Mouse (Mus musculus): Measurements from ENCODE around the gene C1qtnf2. TPM values are rescaled to one million over a fixed set of nuclear protein-coding genes. Genes with fewer than 3 reads are reported as not detected.

Gene C1qtnf2
- polyA plus RNA-seq, 1 experiment from 2014 or later: 7.9 TPM

DNA sequence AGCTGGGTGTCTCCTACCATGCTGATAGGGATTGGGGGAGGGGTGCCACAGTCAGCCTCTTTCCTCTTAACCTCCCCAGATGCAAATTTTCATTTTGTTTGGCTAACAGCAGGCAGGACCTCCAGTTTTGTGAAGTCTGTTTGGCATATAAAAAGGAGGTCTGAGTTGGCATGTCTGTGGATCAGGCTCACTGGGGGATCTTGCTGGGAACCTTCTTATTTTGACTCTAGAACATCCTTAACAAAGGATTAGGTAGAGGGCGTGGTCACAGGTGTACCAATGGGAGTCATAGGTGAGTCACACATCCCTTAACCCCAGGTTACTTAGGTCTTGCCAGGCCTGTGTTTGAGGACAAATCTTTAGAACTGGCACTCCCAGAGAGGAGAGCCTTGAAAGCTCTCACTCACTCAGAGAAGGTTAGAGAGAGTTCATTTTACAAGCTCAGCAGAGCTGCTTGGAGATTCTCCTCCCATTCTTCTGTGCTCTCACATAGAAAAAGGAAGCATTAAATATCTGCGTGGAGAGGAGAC, 38.6 kb downstream of the C1qtnf2 start:
- 75% methylated on average over 2 of the region's 2 CpGs for WGBS
- H3K27ac ChIP-seq (ENCODE audit: low read length): no peak overlapping the region
- no peak overlapping the region for H3K9ac ChIP-seq (replicated peaks; ENCODE audit: low read depth, low read length)
- ATAC-seq (ENCODE audit: insufficient number of reproducible peaks, insufficient read depth, low FRiP score, low read depth): no peak
- no peaks in the 10 kb centered on the region for H3K9me3 ChIP-seq (ENCODE audit: control insufficient read depth, low read depth, low read length)
- no peak overlapping the region for H3K4me3 ChIP-seq (ENCODE audit: low read depth, low read length)
- H3K4me1 ChIP-seq (ENCODE audit: control insufficient read depth, insufficient read depth, low read length): no peaks in the 10 kb centered on the region
- H3K27me3 ChIP-seq (ENCODE audit: control insufficient read depth, insufficient read depth, low read length): no peaks in the 10 kb centered on the region
- no peaks in the 10 kb centered on the region for H3K36me3 ChIP-seq (ENCODE audit: control insufficient read depth, insufficient read depth, low read length)
- no peak overlapping the region for H3K4me2 ChIP-seq (replicated peaks; ENCODE audit: low read depth, low read length)

DNA sequence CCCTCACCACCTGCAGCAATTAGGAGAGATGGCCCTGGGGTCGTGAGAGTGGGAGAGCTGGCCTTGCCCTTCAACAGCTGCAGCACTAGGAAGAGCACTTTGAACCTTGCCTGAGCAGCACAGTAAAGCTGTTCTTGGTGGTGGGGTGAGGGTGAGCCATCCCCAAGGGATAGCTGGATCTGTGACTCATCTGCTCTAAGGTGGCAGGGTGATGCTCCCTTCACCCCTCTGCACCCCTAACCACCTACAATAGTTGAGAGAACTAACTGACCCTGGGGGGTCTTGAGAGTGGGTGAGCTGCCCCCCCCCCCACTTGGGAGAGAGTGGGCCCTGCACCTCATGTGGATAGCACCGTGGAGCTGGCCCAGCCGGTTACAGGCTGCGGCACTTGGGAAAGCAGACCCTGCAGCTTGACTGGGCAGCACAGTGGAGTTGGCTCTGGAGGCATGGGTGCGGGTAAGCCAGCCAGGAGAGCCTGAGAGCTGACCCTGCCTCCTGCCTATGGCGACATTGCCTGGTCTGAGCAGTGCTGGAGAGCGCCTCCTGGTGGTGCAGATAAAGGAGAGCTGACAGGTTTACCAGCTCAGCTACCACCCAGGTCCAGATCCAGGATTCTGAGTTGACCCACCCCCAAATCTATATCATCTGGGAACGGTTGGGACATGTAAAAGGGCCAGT, 42.4 kb downstream of the C1qtnf2 start:
- WGBS: 31% methylated on average over 8 of the region's 8 CpGs
- Histone ChIP-seq H3K4me2 (replicated peaks; ENCODE audit: low read depth, low read length) (no peak overlapping the region), H3K27ac (ENCODE audit: low read length) (no peak overlapping the region), H3K9me3 (ENCODE audit: control insufficient read depth, low read depth, low read length) (no peaks in the 10 kb centered on the region), H3K36me3 (ENCODE audit: control insufficient read depth, insufficient read depth, low read length) (no peaks in the 10 kb centered on the region), H3K4me1 (ENCODE audit: control insufficient read depth, insufficient read depth, low read length) (no peaks in the 10 kb centered on the region), H3K27me3 (ENCODE audit: control insufficient read depth, insufficient read depth, low read length) (no peaks in the 10 kb centered on the region), H3K9ac (replicated peaks; ENCODE audit: low read depth, low read length) (no peak overlapping the region), H3K4me3 (ENCODE audit: low read depth, low read length) (no peak overlapping the region)
- ATAC-seq (ENCODE audit: insufficient number of reproducible peaks, insufficient read depth, low FRiP score, low read depth): 0 out of 2 replicates have a peak, but pooled peaks have one; percentile 40

DNA sequence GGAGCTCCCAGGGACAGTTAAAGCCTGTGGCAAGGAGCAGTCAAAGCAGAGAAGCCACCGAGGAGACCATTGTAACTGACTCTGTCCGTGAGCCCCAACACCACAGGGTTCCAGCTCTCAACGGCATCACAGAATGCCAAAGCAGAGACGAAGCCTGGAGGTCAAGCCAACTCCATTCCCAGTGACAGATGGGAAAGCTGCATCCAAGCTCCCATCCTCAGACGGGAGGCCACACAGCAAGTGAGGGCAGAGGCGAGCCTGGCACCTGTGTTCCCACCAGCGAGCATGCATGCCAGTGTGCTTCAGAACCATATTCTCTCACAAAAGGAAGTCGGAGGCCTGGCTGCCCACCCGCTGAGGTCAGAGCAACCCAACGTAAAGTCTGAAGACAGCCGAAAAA, 43.6 kb downstream of the C1qtnf2 start:
- no peaks in the 10 kb centered on the region for H3K27me3 ChIP-seq (ENCODE audit: control insufficient read depth, insufficient read depth, low read length)
- WGBS: 92% methylated on average over 11 of the region's 11 CpGs
- no peak overlapping the region for H3K27ac ChIP-seq (ENCODE audit: low read length)
- no peaks in the 10 kb centered on the region for H3K4me1 ChIP-seq (ENCODE audit: control insufficient read depth, insufficient read depth, low read length)
- H3K9me3 ChIP-seq (ENCODE audit: control insufficient read depth, low read depth, low read length): no peaks in the 10 kb centered on the region
- no peak for ATAC-seq (ENCODE audit: insufficient number of reproducible peaks, insufficient read depth, low FRiP score, low read depth)
- no peak overlapping the region for H3K4me3 ChIP-seq (ENCODE audit: low read depth, low read length)
- H3K9ac ChIP-seq (replicated peaks; ENCODE audit: low read depth, low read length): no peak overlapping the region
- H3K4me2 ChIP-seq (replicated peaks; ENCODE audit: low read depth, low read length): no peak overlapping the region
- no peaks in the 10 kb centered on the region for H3K36me3 ChIP-seq (ENCODE audit: control insufficient read depth, insufficient read depth, low read length)

DNA sequence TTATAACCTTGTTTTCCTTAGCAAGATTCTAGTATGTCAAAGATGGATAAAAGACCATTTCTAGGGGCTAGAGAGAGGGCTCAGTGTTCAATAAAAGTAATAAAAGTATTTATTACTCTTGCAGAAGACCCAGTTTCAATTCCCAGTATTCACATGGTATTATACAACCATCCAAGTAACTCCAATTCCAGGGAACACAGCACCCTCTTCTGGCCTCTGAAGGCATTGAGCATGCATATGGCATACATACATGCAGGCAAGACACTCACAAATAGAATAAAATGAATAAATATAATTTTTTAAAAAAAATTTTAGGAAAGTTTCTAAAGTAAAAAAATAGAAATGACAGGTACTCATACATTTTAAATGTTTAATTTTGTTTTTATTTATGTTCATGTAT, 44.0 kb downstream of the C1qtnf2 start:
- H3K36me3 ChIP-seq (ENCODE audit: control insufficient read depth, insufficient read depth, low read length): no peaks in the 10 kb centered on the region
- no peak overlapping the region for H3K4me2 ChIP-seq (replicated peaks; ENCODE audit: low read depth, low read length)
- no peaks in the 10 kb centered on the region for H3K4me1 ChIP-seq (ENCODE audit: control insufficient read depth, insufficient read depth, low read length)
- no peak overlapping the region for H3K27ac ChIP-seq (ENCODE audit: low read length)
- no peak overlapping the region for H3K9ac ChIP-seq (replicated peaks; ENCODE audit: low read depth, low read length)
- no peaks in the 10 kb centered on the region for H3K27me3 ChIP-seq (ENCODE audit: control insufficient read depth, insufficient read depth, low read length)
- no peak for ATAC-seq (ENCODE audit: insufficient number of reproducible peaks, insufficient read depth, low FRiP score, low read depth)
- H3K4me3 ChIP-seq (ENCODE audit: low read depth, low read length): no peak overlapping the region
- no peaks in the 10 kb centered on the region for H3K9me3 ChIP-seq (ENCODE audit: control insufficient read depth, low read depth, low read length)

DNA sequence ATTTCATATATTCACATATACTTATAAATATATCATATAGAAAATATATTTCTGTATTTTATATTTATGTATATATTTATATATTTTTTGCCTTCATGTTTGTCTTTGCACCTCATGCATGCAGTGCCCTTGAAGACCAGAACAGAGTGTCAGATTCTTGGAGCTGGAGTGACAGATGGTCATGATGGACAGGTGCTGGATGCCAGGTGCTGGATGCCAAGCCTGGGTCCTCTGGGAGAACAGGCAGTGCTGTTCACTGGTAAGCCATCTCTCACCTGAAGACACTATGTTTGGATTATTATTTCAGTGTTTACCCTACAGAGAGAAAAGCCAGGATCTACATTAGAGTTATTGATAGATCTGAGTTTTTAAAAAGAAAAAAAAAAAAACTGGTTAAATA, 44.7 kb downstream of the C1qtnf2 start:
- no peak overlapping the region for H3K4me2 ChIP-seq (replicated peaks; ENCODE audit: low read depth, low read length)
- no peaks in the 10 kb centered on the region for H3K27me3 ChIP-seq (ENCODE audit: control insufficient read depth, insufficient read depth, low read length)
- no peak overlapping the region for H3K27ac ChIP-seq (ENCODE audit: low read length)
- no peaks in the 10 kb centered on the region for H3K4me1 ChIP-seq (ENCODE audit: control insufficient read depth, insufficient read depth, low read length)
- H3K36me3 ChIP-seq (ENCODE audit: control insufficient read depth, insufficient read depth, low read length): no peaks in the 10 kb centered on the region
- no peaks in the 10 kb centered on the region for H3K9me3 ChIP-seq (ENCODE audit: control insufficient read depth, low read depth, low read length)
- ATAC-seq (ENCODE audit: insufficient number of reproducible peaks, insufficient read depth, low FRiP score, low read depth): no peak
- H3K9ac ChIP-seq (replicated peaks; ENCODE audit: low read depth, low read length): no peak overlapping the region
- no peak overlapping the region for H3K4me3 ChIP-seq (ENCODE audit: low read depth, low read length)

DNA sequence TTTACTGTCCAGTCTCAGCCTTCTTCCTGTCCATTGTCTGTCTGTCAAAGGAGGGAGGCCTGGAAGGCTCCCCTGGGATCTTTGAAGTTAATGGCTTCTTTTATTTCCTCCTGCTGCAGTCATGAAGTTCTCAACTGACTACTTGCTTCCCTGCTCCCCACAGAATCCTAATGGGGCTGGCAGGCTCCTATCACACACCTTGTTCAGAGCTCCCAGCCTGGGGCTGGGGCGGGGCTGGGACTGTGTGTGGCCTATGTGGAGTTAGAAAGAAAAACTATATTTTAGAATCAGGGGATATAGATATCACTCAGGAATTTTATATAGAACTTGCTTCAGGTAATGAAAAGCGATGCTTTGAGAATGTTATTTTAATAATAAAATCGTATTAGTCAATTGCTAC, 46.4 kb downstream of the C1qtnf2 start:
- Histone ChIP-seq H3K9me3 (ENCODE audit: control insufficient read depth, low read depth, low read length) (no peaks in the 10 kb centered on the region), H3K4me3 (ENCODE audit: low read depth, low read length) (no peak overlapping the region), H3K4me2 (replicated peaks; ENCODE audit: low read depth, low read length) (no peak overlapping the region), H3K27ac (ENCODE audit: low read length) (no peak overlapping the region), H3K27me3 (ENCODE audit: control insufficient read depth, insufficient read depth, low read length) (no peaks in the 10 kb centered on the region), H3K36me3 (ENCODE audit: control insufficient read depth, insufficient read depth, low read length) (no peaks in the 10 kb centered on the region), H3K4me1 (ENCODE audit: control insufficient read depth, insufficient read depth, low read length) (no peaks in the 10 kb centered on the region), H3K9ac (replicated peaks; ENCODE audit: low read depth, low read length) (no peak overlapping the region)
- ATAC-seq (ENCODE audit: insufficient number of reproducible peaks, insufficient read depth, low FRiP score, low read depth): no peak
- 80% methylated on average over 3 of the region's 3 CpGs for WGBS

DNA sequence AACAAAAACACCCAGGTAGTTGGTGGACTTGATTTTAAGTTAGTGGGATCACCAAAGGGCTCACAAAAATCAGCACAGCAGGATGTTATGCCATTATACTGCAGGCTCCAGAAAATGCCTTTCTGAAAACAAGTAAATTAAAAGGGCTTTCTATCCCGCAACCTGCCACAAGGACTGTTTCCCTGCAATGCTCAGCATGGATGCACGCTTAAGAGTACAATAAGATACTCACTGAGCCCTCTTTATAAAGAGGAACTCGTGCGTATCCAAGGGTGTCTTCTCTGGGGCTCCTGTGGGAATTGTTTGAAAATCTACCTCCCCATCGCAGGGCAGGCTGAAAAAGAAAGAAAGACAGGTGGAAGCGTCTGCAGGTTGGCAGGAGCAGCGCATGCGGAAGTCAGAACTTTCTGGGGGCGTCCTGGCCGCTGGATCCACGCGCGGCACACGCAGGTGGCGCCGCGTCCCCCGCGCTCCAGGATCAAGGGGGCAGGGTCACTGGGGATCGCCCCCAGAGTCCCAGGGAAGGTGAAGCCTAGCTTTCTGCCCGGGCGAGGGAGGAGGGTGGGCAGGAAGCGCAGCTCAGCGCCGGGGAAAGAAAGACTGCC, 54.1 kb downstream of the C1qtnf2 start:
- Histone ChIP-seq H3K9me3 (ENCODE audit: control insufficient read depth, low read depth, low read length) (no peaks in the 10 kb centered on the region), H3K36me3 (ENCODE audit: control insufficient read depth, insufficient read depth, low read length) (peaks cover 3% of the 10 kb centered on the region), H3K4me1 (ENCODE audit: control insufficient read depth, insufficient read depth, low read length) (peaks cover 7% of the 10 kb centered on the region; the same call in 1 of the 2 replicates), H3K27me3 (ENCODE audit: control insufficient read depth, insufficient read depth, low read length) (no peaks in the 10 kb centered on the region), H3K27ac (ENCODE audit: low read length) (peak overlapping the region; percentile 34; the same call in 1 of the 2 replicates), H3K9ac (replicated peaks; ENCODE audit: low read depth, low read length) (peak overlapping the region; percentile 55), H3K4me2 (replicated peaks; ENCODE audit: low read depth, low read length) (peak overlapping the region; percentile 87), H3K4me3 (ENCODE audit: low read depth, low read length) (peak overlapping the region; percentile 84)
- under 1% methylated on average over 25 of the region's 25 CpGs for WGBS
- ATAC-seq (ENCODE audit: insufficient number of reproducible peaks, insufficient read depth, low FRiP score, low read depth): no peak

DNA sequence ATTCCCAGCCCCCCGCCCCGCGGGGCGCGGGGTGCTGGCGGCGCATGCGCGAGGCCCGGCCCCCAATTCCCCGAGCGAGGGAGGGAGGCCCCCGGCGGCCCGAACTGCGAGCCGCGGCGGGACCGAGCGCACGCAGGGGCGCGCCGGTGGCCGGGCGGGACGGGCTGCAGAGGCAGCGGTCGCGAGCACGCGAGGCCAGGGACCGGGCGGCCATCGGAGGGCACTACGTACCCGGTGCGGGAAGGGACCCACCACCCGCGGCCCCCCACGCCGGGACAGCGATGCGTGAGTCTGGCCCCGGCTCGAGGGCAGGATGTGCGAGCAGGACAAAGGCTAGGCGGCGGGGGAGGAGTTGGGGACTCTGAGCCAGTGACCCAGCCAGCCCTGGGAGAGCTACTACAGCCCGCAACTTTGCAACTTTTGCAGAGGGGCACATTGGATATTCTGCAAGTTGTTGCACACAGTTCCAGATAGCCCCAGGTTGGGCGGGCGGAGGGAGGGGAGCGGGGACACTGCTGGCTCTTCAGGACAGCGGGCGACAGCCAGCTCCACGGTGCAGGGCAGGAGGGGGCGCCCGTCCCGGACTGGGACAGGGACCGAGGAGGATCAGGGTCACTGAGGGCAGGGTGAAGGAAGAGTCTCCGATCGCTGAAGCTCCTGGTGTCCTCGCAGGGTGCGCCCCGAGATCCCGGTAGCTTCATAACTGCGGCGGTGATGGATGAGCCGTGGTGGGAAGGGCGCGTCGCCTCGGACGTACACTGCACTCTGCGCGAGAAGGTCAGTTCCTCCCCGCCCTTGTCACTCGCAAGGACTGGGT, 54.8 kb downstream of the C1qtnf2 start, which contains the start of gene Ccnjl:
Gene Ccnjl, plus strand, starts transcription at position 102 of the 817 bp plus-strand sequence.
- WGBS: under 1% methylated on average over 77 of the region's 79 CpGs
- no peaks in the 10 kb centered on the region for H3K27me3 ChIP-seq (ENCODE audit: control insufficient read depth, insufficient read depth, low read length)
- peak within 1 kb of the TSS; percentile 34; the same call in 1 of the 2 replicates for H3K27ac ChIP-seq (ENCODE audit: low read length)
- peaks cover 8% of the 10 kb centered on the region for H3K36me3 ChIP-seq (ENCODE audit: control insufficient read depth, insufficient read depth, low read length)
- H3K9me3 ChIP-seq (ENCODE audit: control insufficient read depth, low read depth, low read length): no peaks in the 10 kb centered on the region
- H3K9ac ChIP-seq (replicated peaks; ENCODE audit: low read depth, low read length): peak within 1 kb of the TSS; percentile 55
- peak; percentile 87 for ATAC-seq (ENCODE audit: insufficient number of reproducible peaks, insufficient read depth, low FRiP score, low read depth)
- peaks cover 7% of the 10 kb centered on the region; the same call in 1 of the 2 replicates for H3K4me1 ChIP-seq (ENCODE audit: control insufficient read depth, insufficient read depth, low read length)
- H3K4me2 ChIP-seq (replicated peaks; ENCODE audit: low read depth, low read length): peak within 1 kb of the TSS; percentile 87
- peak within 1 kb of the TSS; percentile 84 for H3K4me3 ChIP-seq (ENCODE audit: low read depth, low read length)

Data from stomach, embryonic 14.5 days (tissue).